Mouse (Mus musculus) T-helper 1 cell (primary cell): ENCODE measurements around the gene Car4.

Experiments used
- in situ Hi-C: fragments of 300-600 bp; cut with MboI, MseI; formaldehyde crosslinking; loops from one replicate; pipeline ENCODE4 v1.15.1; 2025; ENCODE audit warnings: high pct_unique_total_duplicates

The Car4 gene

GRCm38 (mm10) chr11:84957591-84958270 lies at the start of gene Car4:
Gene Car4, plus strand, starts transcription at chr11:84957786.
- in situ Hi-C loops: no loop called here

GRCm38 (mm10) chr11:84908480-84908879 lies 49.1 kb upstream of the Car4 start:
- in situ Hi-C loops: no loop called here

GRCm38 (mm10) chr11:84910411-84910810 lies 47.2 kb upstream of the Car4 start:
- in situ Hi-C loops: no loop called here

DNA sequence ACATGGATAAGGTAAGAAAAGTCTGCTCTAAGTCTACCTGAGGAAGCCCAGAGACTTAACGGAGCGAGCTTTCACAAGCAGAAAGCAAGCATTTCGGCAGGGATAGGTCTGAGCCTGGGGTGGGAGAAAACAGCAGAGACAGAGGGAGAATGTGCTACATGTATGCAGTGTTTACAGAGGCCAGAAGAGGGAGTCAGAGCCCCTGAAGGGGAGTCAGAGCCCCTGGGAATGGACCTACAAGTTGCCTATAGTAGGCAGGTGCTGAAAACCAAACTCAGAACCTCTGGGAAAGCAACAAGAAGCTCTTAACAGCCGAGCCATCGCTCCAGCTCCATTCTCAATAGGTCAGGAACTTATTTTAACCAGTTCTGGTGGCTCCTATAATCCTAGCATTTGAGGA lies 42.9 kb upstream of the Car4 start:
- in situ Hi-C loops: no loop called here

GRCm38 (mm10) chr11:84916053-84916702 lies 41.4 kb upstream of the Car4 start, which contains the start of gene Znhit3:
Gene Znhit3, minus strand, starts transcription at chr11:84916366.
- in situ Hi-C loops: no loop called here

DNA sequence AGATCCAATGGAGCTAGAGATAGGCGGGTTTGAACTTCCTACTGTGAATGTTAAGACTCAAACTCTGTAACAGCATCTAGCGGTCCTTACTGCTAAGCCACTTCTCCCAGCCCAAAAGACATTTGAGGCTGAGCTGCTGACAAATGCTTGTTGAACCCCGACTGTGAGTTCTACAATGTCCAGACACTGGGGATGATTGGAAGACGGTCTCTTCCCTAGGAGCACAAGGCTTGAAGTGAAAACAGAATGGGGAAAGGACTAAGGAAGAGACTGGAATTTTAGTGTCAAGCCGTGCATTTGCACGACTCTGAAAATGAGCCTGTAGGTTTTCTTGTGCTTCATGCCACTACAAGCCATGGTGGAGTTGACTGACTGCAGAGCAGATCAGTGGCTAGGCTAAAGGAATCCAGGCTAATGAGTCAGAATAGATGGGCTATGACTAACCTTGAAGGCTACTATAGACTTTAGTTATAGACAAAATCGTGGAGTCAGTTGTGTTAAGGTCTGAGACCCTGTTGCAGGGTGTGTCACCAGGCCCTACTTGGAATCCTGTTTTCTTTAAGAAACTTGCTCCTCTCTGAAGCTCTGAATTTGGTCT lies 40.8 kb upstream of the Car4 start:
- in situ Hi-C loops: no loop called here

GRCm38 (mm10) chr11:84918425-84918824 lies 39.2 kb upstream of the Car4 start:
- in situ Hi-C loops: no loop called here

DNA sequence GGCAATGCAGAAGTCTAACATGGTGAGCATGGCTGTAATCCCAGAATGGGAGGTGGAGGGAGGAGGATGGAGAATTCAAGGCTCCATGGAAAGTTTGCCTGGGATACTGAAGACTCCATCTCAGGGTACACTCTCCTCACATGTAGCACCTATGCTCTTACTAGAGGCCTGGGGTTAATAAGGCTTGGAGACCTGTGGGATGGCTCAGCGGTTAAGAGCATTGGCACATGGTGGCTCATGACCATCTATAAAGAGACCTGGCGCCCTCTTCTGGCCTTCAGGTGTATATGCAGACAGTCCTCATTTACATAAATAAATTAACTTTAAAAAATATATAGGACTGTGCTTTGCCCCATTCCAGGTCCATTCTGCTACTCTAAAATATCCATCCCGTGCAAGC lies 38.3 kb upstream of the Car4 start:
- in situ Hi-C loops: no loop called here

DNA sequence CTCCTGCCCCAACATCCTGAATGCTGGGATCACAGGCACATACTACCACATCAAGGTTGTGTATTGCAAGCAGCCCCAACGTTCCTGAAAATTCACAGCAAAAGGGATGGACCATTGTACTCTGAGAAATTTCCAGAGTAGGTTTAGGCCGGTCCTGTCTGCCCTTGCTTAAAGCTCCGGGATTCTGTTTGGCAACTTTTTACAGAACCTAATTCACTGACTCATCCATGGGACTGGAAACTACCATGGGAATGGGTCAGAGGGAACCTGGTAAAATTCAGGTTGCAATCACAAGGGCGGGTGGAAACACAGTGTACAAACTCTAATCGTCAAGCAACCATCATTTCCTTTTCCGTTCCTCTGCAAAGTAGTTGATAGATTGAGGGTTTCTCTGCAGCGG lies 37.6 kb upstream of the Car4 start:
- in situ Hi-C loops: no loop called here

DNA sequence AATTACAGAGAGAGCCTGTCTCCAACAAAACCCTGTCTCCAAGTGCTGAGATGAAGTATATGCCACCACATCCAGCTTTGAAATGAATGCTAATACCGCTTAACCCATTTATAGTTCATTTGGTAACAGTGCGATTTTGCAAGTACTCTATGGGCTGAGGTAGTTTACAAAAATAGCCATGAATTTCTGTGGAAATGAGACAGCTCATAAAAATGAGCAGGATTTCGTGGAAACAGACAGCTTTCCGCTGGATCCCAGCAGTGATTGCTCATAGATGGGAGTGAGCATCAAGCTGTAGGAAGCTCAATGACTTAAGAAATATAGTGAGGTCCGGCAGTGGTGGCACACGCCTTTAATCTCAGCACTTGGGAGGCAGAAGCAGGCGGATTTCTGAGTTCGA lies 36.6 kb upstream of the Car4 start:
- in situ Hi-C loops: no loop called here

- in situ Hi-C loops: no loop called here
Observed at GRCm38 (mm10) chr11:84932261-84932660, 25.3 kb upstream of the Car4 start.

GRCm38 (mm10) chr11:84939508-84940053 lies 18.0 kb upstream of the Car4 start:
- in situ Hi-C loops: no loop called here

GRCm38 (mm10) chr11:84940140-84940539 lies 17.4 kb upstream of the Car4 start:
- in situ Hi-C loops: no loop called here

- in situ Hi-C loops: no loop called here
Observed at GRCm38 (mm10) chr11:84943948-84944347, 13.6 kb upstream of the Car4 start.

GRCm38 (mm10) chr11:84944639-84945435 lies 12.7 kb upstream of the Car4 start:
- in situ Hi-C loops: no loop called here

- in situ Hi-C loops: no loop called here
Observed at GRCm38 (mm10) chr11:84945841-84946240, 11.7 kb upstream of the Car4 start.

DNA sequence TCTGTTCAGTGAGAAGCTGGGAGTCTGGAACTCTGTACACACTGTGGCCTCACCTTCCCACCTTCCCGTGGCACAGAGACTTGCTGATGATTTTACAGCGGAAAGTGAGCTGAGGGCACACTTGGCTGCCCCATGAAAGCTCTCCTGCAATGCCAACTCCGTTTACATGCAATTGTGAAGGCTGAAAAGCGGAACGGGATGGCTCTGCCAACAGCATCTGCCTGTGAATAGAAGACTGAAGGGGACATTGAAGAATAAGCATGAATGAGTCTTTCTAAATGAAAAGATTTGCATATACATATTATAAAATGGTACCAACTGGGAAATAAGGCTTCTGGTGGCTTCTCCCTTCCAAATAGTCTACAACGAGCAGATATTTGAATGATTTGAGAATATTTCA lies 10.4 kb upstream of the Car4 start:
- in situ Hi-C loops: no loop called here

GRCm38 (mm10) chr11:84948114-84948513 lies 9.5 kb upstream of the Car4 start:
- in situ Hi-C loops: no loop called here

DNA sequence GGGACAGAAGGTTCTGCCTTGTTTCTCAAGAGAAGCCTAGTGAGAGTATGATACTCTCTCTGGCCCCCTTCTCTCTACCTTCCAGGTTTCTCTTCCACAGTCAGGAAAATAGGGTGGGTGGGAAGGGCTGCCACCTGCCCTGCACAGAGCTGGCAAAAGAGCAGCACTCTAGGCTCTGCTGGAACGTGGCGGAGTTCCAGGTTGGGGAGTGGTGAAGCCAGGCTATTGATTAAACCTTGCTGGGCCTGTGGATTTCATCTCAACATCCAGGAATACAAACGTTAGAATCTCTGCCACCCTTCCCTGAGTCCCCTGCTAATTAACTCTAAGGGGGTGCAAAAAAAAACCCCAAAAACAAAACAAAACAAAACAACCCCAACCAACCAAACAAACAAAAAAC lies 9.1 kb upstream of the Car4 start:
- in situ Hi-C loops: no loop called here

GRCm38 (mm10) chr11:84952611-84953010 lies 5.0 kb upstream of the Car4 start:
- in situ Hi-C loops: no loop called here

GRCm38 (mm10) chr11:84956400-84956799 lies 1.2 kb upstream of the Car4 start:
- in situ Hi-C loops: no loop called here

DNA sequence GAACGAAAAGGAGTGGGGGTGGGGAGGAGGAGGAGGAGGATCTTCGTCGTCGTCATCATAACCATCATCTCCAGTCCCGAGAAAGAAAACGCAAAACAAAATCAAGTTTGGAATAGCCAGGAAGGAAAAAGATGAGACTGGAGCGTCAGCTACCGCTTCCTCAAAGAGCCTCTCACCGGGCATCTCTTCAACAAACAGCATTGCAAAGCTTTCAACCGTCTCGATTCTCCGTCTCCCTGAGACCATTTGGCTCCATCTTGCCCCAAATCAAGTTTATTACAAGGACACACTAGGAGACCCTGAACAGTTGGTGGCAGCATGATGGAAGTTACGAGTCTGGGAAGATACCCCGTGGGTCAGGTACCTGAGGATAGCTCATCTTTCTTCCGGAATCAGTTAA lies 415 bp upstream of the Car4 start:
- in situ Hi-C loops: no loop called here
